ENCODE assay signal across 8 mouse cellular contexts in the genomic region with DNA sequence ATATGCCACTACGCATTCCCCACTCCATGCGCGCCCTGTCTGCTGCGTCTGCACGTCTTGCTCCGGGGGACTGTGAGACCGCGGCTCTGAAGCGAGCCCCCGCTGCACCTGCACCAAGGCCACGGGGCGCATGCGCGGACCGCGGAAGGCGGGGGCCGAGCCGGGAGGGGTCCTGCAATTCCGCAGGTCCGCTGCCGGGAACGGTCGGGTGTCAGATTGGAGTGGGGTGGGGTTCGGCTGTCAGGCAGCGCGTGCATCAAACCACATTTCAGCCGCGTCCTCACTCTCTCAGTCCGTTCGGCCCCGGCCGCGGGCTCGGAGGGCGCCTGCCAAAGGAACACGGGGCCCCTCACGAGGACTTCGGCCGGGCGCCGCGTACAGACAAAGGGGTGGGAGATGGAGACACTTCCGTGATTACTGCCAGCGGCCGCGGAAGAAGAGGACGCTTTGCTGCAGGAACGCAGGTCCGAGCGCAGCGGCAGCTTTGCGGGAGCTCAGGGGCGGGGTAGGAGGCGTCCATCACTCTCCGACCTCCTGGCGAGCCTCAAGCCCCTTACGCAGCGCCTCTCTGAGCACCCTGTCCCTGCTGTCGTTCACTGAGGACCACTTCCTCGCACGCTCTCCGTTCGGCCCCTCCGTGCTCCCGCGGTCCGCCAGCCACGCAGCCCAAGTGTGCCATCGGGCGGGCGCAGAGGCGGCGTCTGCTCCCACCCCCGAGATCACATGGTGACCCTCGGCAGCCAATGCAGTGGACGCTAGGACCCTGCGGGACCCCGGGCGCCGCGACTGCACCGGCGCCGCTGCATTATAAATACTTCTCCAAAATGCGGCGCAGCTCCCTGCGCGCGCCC. TPM values are rescaled to one million over a fixed set of nuclear protein-coding genes. Genes with fewer than 3 reads are reported as not detected.
A peak's percentile ranks its signal among the peaks of the same experiment; 100 is the strongest.
DNase-seq lines count a peak whose midpoint lies in the region; ATAC-seq lines count a peak whose summit lies in the region.

TSS of gene Nat8l (plus strand) at position 142 of the 851 bp plus-strand sequence.

- peak; percentile 48; the same call in 1 of the 2 replicates for ATAC-seq in embryonic facial prominence, embryonic 13.5 days (ENCODE audit: insufficient number of reproducible peaks, insufficient read depth, low FRiP score, low TSS enrichment, low read depth)

- intact Hi-C loops in heart, postnatal 10 days (cut with DNase I), result no loop called here

- no peaks in the 10 kb centered on the region for H3K9me3 ChIP-seq in embryonic facial prominence, embryonic 13.5 days

- under 1% methylated on average over 90 of the region's 90 CpGs for WGBS in embryonic facial prominence, embryonic 13.5 days

- H3K4me1 ChIP-seq in embryonic facial prominence, embryonic 13.5 days, result peaks cover 22% of the 10 kb centered on the region

- DNase-seq in ovary, postnatal 36 days (ENCODE audit: low spot score), result peak; percentile 50
- no peak for DNase-seq in ovary, postnatal 14 days (ENCODE audit: low spot score)
- peak; percentile 55 to 56 for DNase-seq in heart, postnatal 10 days
- peak; percentile 89 to 90 for DNase-seq in layer of hippocampus, postnatal 36 days
- peak; percentile 22 for DNase-seq in lung, postnatal 36 days
- peak; percentile 94 to 95 for DNase-seq in right cerebral cortex, postnatal 10 days (ENCODE audit: low spot score in 2 of 2)
- no peak for DNase-seq in ovary, postnatal 10 days (ENCODE audit: low spot score)

- H3K4me2 ChIP-seq in embryonic facial prominence, embryonic 13.5 days, result peak within 1 kb of the TSS; percentile 97

- H3K27me3 ChIP-seq in embryonic facial prominence, embryonic 13.5 days, result peaks cover 66% of the 10 kb centered on the region

- no peak within 1 kb of the TSS for H3K27ac ChIP-seq in embryonic facial prominence, embryonic 13.5 days

- H3K4me3 ChIP-seq in embryonic facial prominence, embryonic 13.5 days, result peak within 1 kb of the TSS; percentile 67

- peak within 1 kb of the TSS; percentile 64 for H3K9ac ChIP-seq in embryonic facial prominence, embryonic 13.5 days

- H3K36me3 ChIP-seq in embryonic facial prominence, embryonic 13.5 days, result no peaks in the 10 kb centered on the region

RNA-seq across cellular contexts. Expression of gene Nat8l, which starts in this region (rescaled TPM):
- 0.28 and 0.30 TPM in 2 replicates for polyA plus RNA-seq in embryonic facial prominence, embryonic 13.5 days (2015; fragmentation: Nextera tagmentation; extraction: Ambion mirVana)
- total RNA-seq in heart, postnatal 10 days (2021), result 1 to 10 TPM; 1.8 to 2.4 TPM
- 100 to 1,000 TPM; 125 to 138 TPM for total RNA-seq in layer of hippocampus, postnatal 36 days (2021)

Comparison
In these comparisons a context has a peak if more than half of its experiments do, and no peak if none do; other contexts are left out.
1. RNA of gene Nat8l (total RNA-seq): 125 to 138 TPM in layer of hippocampus, postnatal 36 days; 1.8 to 2.4 TPM in heart, postnatal 10 days; every median in the first group is over 10 times any median in the second.
2. DNase-seq: peak in ovary, postnatal 36 days (single experiment), heart, postnatal 10 days (2 of 2), layer of hippocampus, postnatal 36 days (2 of 2), lung, postnatal 36 days (single experiment) and right cerebral cortex, postnatal 10 days (2 of 2); none in ovary, postnatal 14 days (single experiment) and ovary, postnatal 10 days (single experiment).
3. Peak in ATAC-seq, H3K4me3 ChIP-seq, H3K9ac ChIP-seq and H3K4me2 ChIP-seq in embryonic facial prominence, embryonic 13.5 days; RNA of the gene not detected or under 1 TPM.